8 mouse cellular contexts compared by ENCODE assay signal in genomic region chr12:72427722-72428126, GRCm38 (mm10). TPM values are rescaled to one million over a fixed set of nuclear protein-coding genes. Genes with fewer than 3 reads are reported as not detected.
DNase-seq lines count a peak whose midpoint lies in the region; ATAC-seq and TF ChIP-seq lines count a peak whose summit lies in the region.

No protein-coding gene starts in this region.

- no peaks in the 10 kb centered on the region for H3K36me3 ChIP-seq in embryonic facial prominence, embryonic 12.5 days
- H3K36me3 ChIP-seq in heart, embryonic 11.5 days (ENCODE audit: control insufficient read depth, insufficient read depth, low read length), result no peaks in the 10 kb centered on the region
- no peaks in the 10 kb centered on the region for H3K36me3 ChIP-seq in liver, adult 2 months (ENCODE audit: control insufficient read depth, insufficient read depth, low read length)
- no peaks in the 10 kb centered on the region for H3K36me3 ChIP-seq in neural tube, embryonic 11.5 days (ENCODE audit: control insufficient read depth, insufficient read depth, low read length)
- H3K36me3 ChIP-seq in testis, adult 2 months (ENCODE audit: control insufficient read depth, insufficient read depth, low read length), result no peaks in the 10 kb centered on the region

- no peak overlapping the region for H3K27ac ChIP-seq in embryonic facial prominence, embryonic 12.5 days
- H3K27ac ChIP-seq in heart, embryonic 11.5 days (ENCODE audit: low read depth, low read length), result no peak overlapping the region
- no peak overlapping the region for H3K27ac ChIP-seq in liver, adult 2 months (replicated peaks; ENCODE audit: insufficient read depth, low read depth, low read length)
- no peak overlapping the region for H3K27ac ChIP-seq in neural tube, embryonic 11.5 days (ENCODE audit: low read depth, low read length)
- no peak overlapping the region for H3K27ac ChIP-seq in testis, adult 2 months (ENCODE audit: control insufficient read depth, insufficient read depth, low read depth, low read length)

- 24% methylated on average over 11 of the region's 11 CpGs for WGBS in embryonic facial prominence, embryonic 12.5 days
- 33% methylated on average over 11 of the region's 11 CpGs for WGBS in heart, embryonic 11.5 days (ENCODE audit: insufficient replicate concordance)
- 17% methylated on average over 11 of the region's 11 CpGs for WGBS in liver, adult 2 months
- 35% methylated on average over 11 of the region's 11 CpGs for WGBS in neural tube, embryonic 11.5 days

- peak; percentile 85 for TF ChIP-seq CTCF in liver, adult 2 months (IDR thresholded peaks at IDR 0.05; ENCODE audit: low read depth, low read length)
- TF ChIP-seq CTCF in testis, adult 2 months (IDR thresholded peaks at IDR 0.05; ENCODE audit: control insufficient read depth, insufficient read depth, insufficient replicate concordance, low read depth, low read length), result peak; percentile 74

- H3K27me3 ChIP-seq in embryonic facial prominence, embryonic 12.5 days, result no peaks in the 10 kb centered on the region
- H3K27me3 ChIP-seq in heart, embryonic 11.5 days (ENCODE audit: control insufficient read depth, insufficient read depth, low read length), result no peaks in the 10 kb centered on the region
- no peaks in the 10 kb centered on the region for H3K27me3 ChIP-seq in liver, adult 2 months (ENCODE audit: control insufficient read depth, insufficient read depth, low read length)
- H3K27me3 ChIP-seq in neural tube, embryonic 11.5 days (ENCODE audit: control insufficient read depth, insufficient read depth, low read length), result no peaks in the 10 kb centered on the region
- no peaks in the 10 kb centered on the region for H3K27me3 ChIP-seq in testis, adult 2 months (ENCODE audit: control insufficient read depth, insufficient read depth, low read length)

- H3K79me2 ChIP-seq in liver, adult 2 months (ENCODE audit: control insufficient read depth, insufficient read depth, low read length), result no peaks in the 10 kb centered on the region

- ATAC-seq in embryonic facial prominence, embryonic 12.5 days (ENCODE audit: insufficient number of reproducible peaks, insufficient read depth, low FRiP score, low TSS enrichment), result no peak
- ATAC-seq in heart, embryonic 11.5 days (replicated peaks; ENCODE audit: insufficient number of reproducible peaks, low FRiP score, low TSS enrichment), result no peak
- ATAC-seq in neural tube, embryonic 11.5 days (ENCODE audit: insufficient read depth, low FRiP score, low TSS enrichment), result 0 out of 2 replicates have a peak, but pooled peaks have one; percentile 38

- no peak overlapping the region for H3K4me3 ChIP-seq in embryonic facial prominence, embryonic 12.5 days
- H3K4me3 ChIP-seq in heart, embryonic 11.5 days (ENCODE audit: low read depth, low read length), result no peak overlapping the region
- no peak overlapping the region for H3K4me3 ChIP-seq in liver, adult 2 months (ENCODE audit: insufficient read depth, low read depth, low read length)
- H3K4me3 ChIP-seq in neural tube, embryonic 11.5 days (ENCODE audit: low read depth, low read length), result no peak overlapping the region
- H3K4me3 ChIP-seq in testis, adult 2 months (ENCODE audit: control insufficient read depth, low read depth, low read length), result no peak overlapping the region

- DNase-seq in 416B (ENCODE audit: low read depth), result peak; percentile 63
- peak; percentile 56 for DNase-seq in adrenal gland, postnatal 25 days
- DNase-seq in kidney, postnatal 14 days, result peak; percentile 73
- DNase-seq in liver, adult 2 months (ENCODE audit: extremely low read depth, low read depth, low spot score), result peak; percentile 36
- DNase-seq in neural tube, embryonic 11.5 days (ENCODE audit: low spot score), result peak; percentile 80

- TF ChIP-seq POLR2A in liver, adult 2 months (IDR thresholded peaks at IDR 0.05; ENCODE audit: extremely low read depth, insufficient read depth, low read length), result no peak
- TF ChIP-seq POLR2A in testis, adult 2 months (IDR thresholded peaks at IDR 0.05; ENCODE audit: control insufficient read depth, low read depth, low read length), result no peak

- peak overlapping the region; percentile 35 for H3K4me2 ChIP-seq in embryonic facial prominence, embryonic 12.5 days (replicated peaks)
- peak overlapping the region; percentile 31; the same call in 1 of the 2 replicates for H3K4me2 ChIP-seq in heart, embryonic 11.5 days
- no peak overlapping the region for H3K4me2 ChIP-seq in neural tube, embryonic 11.5 days (ENCODE audit: low read depth)

- H3K9me3 ChIP-seq in embryonic facial prominence, embryonic 12.5 days, result no peaks in the 10 kb centered on the region
- H3K9me3 ChIP-seq in heart, embryonic 11.5 days (replicated peaks; ENCODE audit: control insufficient read depth, low read length), result no peaks in the 10 kb centered on the region
- H3K9me3 ChIP-seq in neural tube, embryonic 11.5 days (ENCODE audit: control insufficient read depth, low read length), result no peaks in the 10 kb centered on the region

- H3K4me1 ChIP-seq in embryonic facial prominence, embryonic 12.5 days, result no peaks in the 10 kb centered on the region
- H3K4me1 ChIP-seq in heart, embryonic 11.5 days (ENCODE audit: control insufficient read depth, insufficient read depth, low read length), result no peaks in the 10 kb centered on the region
- H3K4me1 ChIP-seq in liver, adult 2 months (ENCODE audit: control insufficient read depth, insufficient read depth, low read length), result no peaks in the 10 kb centered on the region
- no peaks in the 10 kb centered on the region for H3K4me1 ChIP-seq in neural tube, embryonic 11.5 days (ENCODE audit: control insufficient read depth, insufficient read depth, low read length)
- no peaks in the 10 kb centered on the region for H3K4me1 ChIP-seq in testis, adult 2 months (ENCODE audit: control insufficient read depth, insufficient read depth, low read length)

- no peak overlapping the region for H3K9ac ChIP-seq in embryonic facial prominence, embryonic 12.5 days
- H3K9ac ChIP-seq in heart, embryonic 11.5 days (ENCODE audit: low read depth, low read length), result no peak overlapping the region
- H3K9ac ChIP-seq in liver, adult 2 months (ENCODE audit: low read depth, low read length), result no peak overlapping the region
- no peak overlapping the region for H3K9ac ChIP-seq in neural tube, embryonic 11.5 days (ENCODE audit: low read length)

RNA-seq across cellular contexts. Expression of gene Lrrc9, which starts 13.9 kb away (rescaled TPM):
- total RNA-seq in adrenal gland, postnatal 25 days (2021), result 9.6 and 10.2 TPM in 2 replicates
- polyA plus RNA-seq in embryonic facial prominence, embryonic 12.5 days (2016; fragmentation: Nextera tagmentation; extraction: Ambion mirVana), result 1.3 and 2.4 TPM in 2 replicates
- polyA plus RNA-seq in heart, embryonic 11.5 days (2014; fragmentation: Nextera tagmentation; extraction: Ambion mirVana), result 1.6 TPM in 2 replicates
- total RNA-seq in liver, adult 2 months (2014; rRNA removed), result under 0.01 TPM in 1 of 2 replicates, not detected in the other
- polyA plus RNA-seq in liver, adult 2 months (2012; rRNA removed), result not detected in 2 replicates
- polyA plus RNA-seq in neural tube, embryonic 11.5 days (2014; fragmentation: Nextera tagmentation; extraction: Ambion mirVana), result 2.7 TPM in 2 replicates
- polyA plus RNA-seq in testis, adult 2 months (2012; rRNA removed), result 69.3 and 73.4 TPM in 2 replicates

RNA-seq across cellular contexts. Expression of gene Rtn1, which starts 18.9 kb away (rescaled TPM):
- 14.0 and 19.9 TPM in 2 replicates for total RNA-seq in adrenal gland, postnatal 25 days (2021)
- 89.3 and 111 TPM in 2 replicates for polyA plus RNA-seq in embryonic facial prominence, embryonic 12.5 days (2016; fragmentation: Nextera tagmentation; extraction: Ambion mirVana)
- polyA plus RNA-seq in heart, embryonic 11.5 days (2014; fragmentation: Nextera tagmentation; extraction: Ambion mirVana), result 20.1 and 22.5 TPM in 2 replicates
- total RNA-seq in liver, adult 2 months (2014; rRNA removed), result 0.46 and 0.47 TPM in 2 replicates
- polyA plus RNA-seq in liver, adult 2 months (2012; rRNA removed), result 0.76 and 1.4 TPM in 2 replicates
- 446 and 504 TPM in 2 replicates for polyA plus RNA-seq in neural tube, embryonic 11.5 days (2014; fragmentation: Nextera tagmentation; extraction: Ambion mirVana)
- polyA plus RNA-seq in testis, adult 2 months (2012; rRNA removed), result 30.8 TPM in 2 replicates

Comparison
In these comparisons a context has a peak if more than half of its experiments do, and no peak if none do; other contexts are left out.
1. RNA of gene Lrrc9, which starts 13.9 kb away (polyA plus RNA-seq): 69.3 to 73.4 TPM in testis, adult 2 months; 2.7 TPM in neural tube, embryonic 11.5 days, 1.6 TPM in heart, embryonic 11.5 days, 1.3 to 2.4 TPM in embryonic facial prominence, embryonic 12.5 days and not detected in liver, adult 2 months; every median in the first group is over 10 times any median in the second.
2. Peak in every context shown above with its lines, with median percentiles within 50 percentile points of each other: DNase-seq.